Comparison of ENCODE assay signal across 7 mouse cellular contexts in genomic region chr13:107371616-107372582, GRCm38 (mm10).
A peak's percentile ranks its signal among the peaks of the same experiment; 100 is the strongest.
DNase-seq lines count a peak whose midpoint lies in the region; ATAC-seq and TF ChIP-seq lines count a peak whose summit lies in the region.

No protein-coding gene starts in this region.

- H3K27ac ChIP-seq in kidney, embryonic 16.5 days (ENCODE audit: low read length), result no peak overlapping the region
- no peak overlapping the region for H3K27ac ChIP-seq in forebrain, postnatal 0 days (ENCODE audit: low read depth, low read length)
- no peak overlapping the region for H3K27ac ChIP-seq in forebrain, embryonic 11.5 days (ENCODE audit: low read depth, low read length)

- WGBS in kidney, embryonic 16.5 days, result 43% methylated on average over 17 of the region's 17 CpGs
- WGBS in forebrain, postnatal 0 days, result 43% methylated on average over 17 of the region's 17 CpGs
- 42% methylated on average over 17 of the region's 17 CpGs for WGBS in forebrain, embryonic 11.5 days

- 0 out of 2 replicates have a peak, but pooled peaks have one; percentile 61 for ATAC-seq in kidney, embryonic 16.5 days (ENCODE audit: low FRiP score, low TSS enrichment)
- no peak for ATAC-seq in forebrain, postnatal 0 days
- no peak for ATAC-seq in forebrain, embryonic 11.5 days (replicated peaks; ENCODE audit: low FRiP score)

- H3K27me3 ChIP-seq in kidney, embryonic 16.5 days (ENCODE audit: insufficient read depth, low read length), result no peaks in the 10 kb centered on the region
- no peaks in the 10 kb centered on the region for H3K27me3 ChIP-seq in forebrain, postnatal 0 days (ENCODE audit: insufficient read depth, low read length)
- no peaks in the 10 kb centered on the region for H3K27me3 ChIP-seq in forebrain, embryonic 11.5 days (ENCODE audit: control insufficient read depth, insufficient read depth, low read length)

- no peak overlapping the region for H3K9ac ChIP-seq in kidney, embryonic 16.5 days (replicated peaks; ENCODE audit: low read length)
- no peak overlapping the region for H3K9ac ChIP-seq in forebrain, postnatal 0 days
- no peak overlapping the region for H3K9ac ChIP-seq in forebrain, embryonic 11.5 days (ENCODE audit: low read length)

- H3K4me3 ChIP-seq in kidney, embryonic 16.5 days (ENCODE audit: low read length), result no peak overlapping the region
- no peak overlapping the region for H3K4me3 ChIP-seq in forebrain, postnatal 0 days (ENCODE audit: low read depth, low read length)
- H3K4me3 ChIP-seq in forebrain, embryonic 11.5 days (ENCODE audit: low read depth, low read length), result no peak overlapping the region

- H3K4me1 ChIP-seq in kidney, embryonic 16.5 days (ENCODE audit: insufficient read depth, low read length), result no peaks in the 10 kb centered on the region
- H3K4me1 ChIP-seq in forebrain, postnatal 0 days (ENCODE audit: insufficient read depth), result no peaks in the 10 kb centered on the region
- H3K4me1 ChIP-seq in forebrain, embryonic 11.5 days (replicated peaks; ENCODE audit: control insufficient read depth, insufficient read depth, low read length), result no peaks in the 10 kb centered on the region

- H3K36me3 ChIP-seq in kidney, embryonic 16.5 days (ENCODE audit: insufficient read depth, low read length), result no peaks in the 10 kb centered on the region
- no peaks in the 10 kb centered on the region for H3K36me3 ChIP-seq in forebrain, postnatal 0 days (ENCODE audit: insufficient read depth)
- H3K36me3 ChIP-seq in forebrain, embryonic 11.5 days (ENCODE audit: control insufficient read depth, insufficient read depth, low read length), result no peaks in the 10 kb centered on the region

- no peak for TF ChIP-seq CTCF in forebrain, postnatal 0 days (IDR thresholded peaks at IDR 0.05; ENCODE audit: low read depth)

- H3K9me3 ChIP-seq in kidney, embryonic 16.5 days (ENCODE audit: low read length), result no peaks in the 10 kb centered on the region
- no peaks in the 10 kb centered on the region for H3K9me3 ChIP-seq in forebrain, postnatal 0 days (ENCODE audit: low read length)
- H3K9me3 ChIP-seq in forebrain, embryonic 11.5 days (ENCODE audit: control insufficient read depth, low read length), result no peaks in the 10 kb centered on the region

- DNase-seq in urinary bladder, adult 18-20 months (ENCODE audit: low spot score in 2 of 2), result peak; percentile 8 to 13
- no peak for DNase-seq in urinary bladder, postnatal 4 days (ENCODE audit: low spot score in 2 of 2)
- peak; percentile 35 to 51 for DNase-seq in adrenal gland, postnatal 4 days (ENCODE audit: low spot score in 2 of 2)
- DNase-seq in forebrain, postnatal 0 days, result no peak
- no peak for DNase-seq in cerebellum, adult 11-12 months
- DNase-seq in forebrain, embryonic 11.5 days (ENCODE audit: low spot score), result no peak

- peak overlapping the region; percentile 34 for H3K4me2 ChIP-seq in kidney, embryonic 16.5 days (replicated peaks; ENCODE audit: low read depth, low read length)
- no peak overlapping the region for H3K4me2 ChIP-seq in forebrain, postnatal 0 days (ENCODE audit: low read depth)
- H3K4me2 ChIP-seq in forebrain, embryonic 11.5 days (ENCODE audit: low read depth, low read length, severe bottlenecking), result no peak overlapping the region

Comparison
In these comparisons a context has a peak if more than half of its experiments do, and no peak if none do; other contexts are left out.
1. DNase-seq: peak in urinary bladder, adult 18-20 months (2 of 2) and adrenal gland, postnatal 4 days (2 of 2); none in urinary bladder, postnatal 4 days (0 of 2), forebrain, postnatal 0 days (single experiment), cerebellum, adult 11-12 months (single experiment) and forebrain, embryonic 11.5 days (single experiment).